Mouse (Mus musculus): Measurements from ENCODE around the gene Rpl23a. TPM values are rescaled to one million over a fixed set of nuclear protein-coding genes. Genes with fewer than 3 reads are reported as not detected.

The Rpl23a gene
- total RNA-seq, 2 experiments from 2014 or later = 1,780 to 1,853 TPM

- DNase-seq = no peak
Observed at GRCm38 (mm10) chr11:78167257-78167959, 16.0 kb downstream of the Rpl23a start.

- no peak for DNase-seq
Observed at GRCm38 (mm10) chr11:78166640-78167039, 16.7 kb downstream of the Rpl23a start.

GRCm38 (mm10) chr11:78166161-78166560, 17.2 kb downstream of the Rpl23a start:
- DNase-seq = no peak

GRCm38 (mm10) chr11:78165761-78166109, 17.6 kb downstream of the Rpl23a start:
- peak; percentile 81 for DNase-seq

- peak; percentile 93 for DNase-seq
Observed at GRCm38 (mm10) chr11:78164924-78165760, 18.2 kb downstream of the Rpl23a start, which contains the start of gene Traf4. Gene Traf4, minus strand, starts transcription at chr11:78165589.

- no peak for DNase-seq
Observed at GRCm38 (mm10) chr11:78164604-78164923, 18.8 kb downstream of the Rpl23a start.

- DNase-seq = peak; percentile 88
Observed at GRCm38 (mm10) chr11:78163681-78164603, 19.4 kb downstream of the Rpl23a start.

GRCm38 (mm10) chr11:78163045-78163444, 20.3 kb downstream of the Rpl23a start:
- no peak for DNase-seq

- DNase-seq = peak; percentile 82
Observed at GRCm38 (mm10) chr11:78162504-78162903, 20.9 kb downstream of the Rpl23a start.

- DNase-seq = no peak
Observed at GRCm38 (mm10) chr11:78161968-78162367, 21.4 kb downstream of the Rpl23a start.

- no peak for DNase-seq
Observed at GRCm38 (mm10) chr11:78161169-78161568, 22.2 kb downstream of the Rpl23a start.

GRCm38 (mm10) chr11:78160675-78161074, 22.7 kb downstream of the Rpl23a start:
- DNase-seq = no peak

GRCm38 (mm10) chr11:78160171-78160570, 23.2 kb downstream of the Rpl23a start:
- DNase-seq = no peak

- DNase-seq = no peak
Observed at GRCm38 (mm10) chr11:78159557-78159956, 23.8 kb downstream of the Rpl23a start.

- DNase-seq = peak; percentile 85
Observed at GRCm38 (mm10) chr11:78159096-78159495, 24.3 kb downstream of the Rpl23a start.

- no peak for DNase-seq
Observed at GRCm38 (mm10) chr11:78156156-78156699, 27.2 kb downstream of the Rpl23a start.

GRCm38 (mm10) chr11:78155674-78156073, 27.7 kb downstream of the Rpl23a start:
- DNase-seq = no peak

- no peak for DNase-seq
Observed at GRCm38 (mm10) chr11:78153778-78154177, 29.6 kb downstream of the Rpl23a start.

- peak; percentile 87 for DNase-seq
Observed at GRCm38 (mm10) chr11:78152299-78153231, 30.8 kb downstream of the Rpl23a start.

- no peak for DNase-seq
Observed at GRCm38 (mm10) chr11:78151161-78151560, 32.2 kb downstream of the Rpl23a start.

Data from adrenal gland, postnatal 10 days (tissue).